Mouse (Mus musculus) monocyte, adult 5-6 weeks (primary cell): ENCODE data around the gene Tfcp2. TPM values are rescaled to one million over a fixed set of nuclear protein-coding genes. Genes with fewer than 3 reads are reported as not detected.
"Not testable (repeated sequence)": the region's sequence is repeated elsewhere in the genome, so short reads cannot be mapped to it uniquely, and the experiment has no call there.

Source experiments
- ATAC-seq: fragments of 153-309, 156-312 bp; replicated peaks from 2 replicates; pipeline ENCODE4 v1.8.0; 2017; ENCODE audit warnings: mild to moderate bottlenecking; ENCODE audit not compliant: low TSS enrichment, insufficient number of reproducible peaks, severe bottlenecking, poor library complexity, low FRiP score
- total RNA-seq: library from RNA; stranded (forward); fragments of 200-1000, 200-491, 200-594 nt; gene quantifications from 3 replicates; pipeline ENCODE4 v1.2.3, GENCODE M21; 2017

Tfcp2 gene
- total RNA-seq, 1 experiment from 2014 or later = 4.9 TPM

DNA sequence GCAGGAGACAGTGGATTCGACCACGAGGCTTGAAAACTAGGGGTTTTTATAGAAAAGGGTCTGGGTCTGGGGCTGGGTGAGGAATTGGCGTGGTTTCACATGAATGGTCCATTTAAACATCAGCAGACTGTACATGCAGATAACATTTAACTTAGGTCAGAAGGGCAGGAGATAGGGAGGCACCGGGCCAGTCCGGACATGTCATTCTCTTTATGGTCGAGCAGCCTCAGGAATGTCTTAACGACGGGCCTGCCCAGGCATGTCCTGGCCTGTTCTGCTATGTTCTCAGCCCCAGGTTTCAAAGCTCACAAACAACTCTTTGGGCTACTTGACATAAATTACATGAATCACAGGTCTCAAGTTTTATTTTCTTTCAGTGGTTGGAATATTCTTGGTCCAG, 52.3 kb downstream of the Tfcp2 start:
- not testable (repeated sequence) for ATAC-seq

DNA sequence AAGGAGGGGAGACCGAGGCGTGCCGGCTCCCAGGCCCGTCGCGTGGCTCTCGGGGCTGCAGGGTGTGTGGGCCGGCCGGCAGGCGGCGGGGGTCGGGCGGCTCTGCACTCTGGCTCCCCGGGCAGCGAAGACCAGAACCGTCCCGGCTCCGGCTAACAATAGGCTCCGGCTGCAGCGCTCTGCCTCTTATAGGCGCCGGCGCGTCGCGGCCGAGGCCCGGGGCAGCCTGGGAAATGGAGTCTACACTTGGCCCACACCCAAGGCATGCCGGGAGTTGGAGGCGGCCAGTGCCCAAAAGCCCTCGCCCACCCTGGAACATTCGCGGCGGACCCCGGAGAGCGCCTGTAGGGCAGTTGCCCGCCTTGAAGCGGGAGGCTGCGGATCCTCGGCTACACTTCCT, 56.7 kb downstream of the Tfcp2 start, which contains the start of gene Csrnp2:
Gene Csrnp2 (minus strand): TSS at position 387 of the 400 bp plus-strand sequence.
- ATAC-seq = peak; percentile 81

DNA sequence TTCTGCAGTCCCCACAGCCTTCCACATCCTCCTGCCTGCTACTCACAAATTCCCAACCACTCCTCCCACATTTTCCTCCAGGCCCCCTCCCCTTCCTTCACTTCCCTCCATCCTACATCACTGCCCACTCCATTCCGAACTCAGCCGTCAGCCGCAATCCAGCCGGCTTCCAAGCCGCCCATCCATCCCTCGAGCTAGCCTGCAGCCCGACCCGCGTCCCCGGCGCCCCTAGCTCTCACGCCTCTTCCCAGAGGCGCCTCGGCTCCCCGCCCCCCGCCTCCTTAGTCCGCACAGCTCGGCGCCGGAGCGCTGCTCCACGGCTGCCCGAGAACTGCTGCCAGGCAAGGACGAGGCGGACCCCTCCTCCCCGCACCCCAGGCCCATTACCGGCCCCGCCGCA, 57.2 kb downstream of the Tfcp2 start:
- ATAC-seq = no peak; the same call in 1 of the 2 replicates

DNA sequence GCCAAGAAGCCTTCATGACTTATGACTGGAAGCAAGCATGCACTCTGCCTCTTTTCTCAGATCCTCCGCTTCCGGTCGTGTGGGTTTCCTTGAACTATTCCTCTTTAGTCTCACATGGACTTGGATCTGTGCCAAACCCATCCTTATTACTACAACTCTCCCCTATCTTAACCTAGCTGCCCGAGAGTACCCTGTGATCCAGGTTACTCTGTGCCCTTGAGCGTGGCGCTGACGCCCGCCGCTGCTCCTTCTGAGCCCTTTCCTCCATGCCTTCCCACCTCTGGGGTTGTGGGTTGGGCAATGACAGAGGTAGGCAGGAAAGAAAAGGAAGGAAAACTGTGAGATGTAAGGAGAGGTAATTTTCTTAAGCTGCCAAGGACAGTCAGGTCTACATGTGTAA, 59.8 kb downstream of the Tfcp2 start:
- no peak for ATAC-seq

DNA sequence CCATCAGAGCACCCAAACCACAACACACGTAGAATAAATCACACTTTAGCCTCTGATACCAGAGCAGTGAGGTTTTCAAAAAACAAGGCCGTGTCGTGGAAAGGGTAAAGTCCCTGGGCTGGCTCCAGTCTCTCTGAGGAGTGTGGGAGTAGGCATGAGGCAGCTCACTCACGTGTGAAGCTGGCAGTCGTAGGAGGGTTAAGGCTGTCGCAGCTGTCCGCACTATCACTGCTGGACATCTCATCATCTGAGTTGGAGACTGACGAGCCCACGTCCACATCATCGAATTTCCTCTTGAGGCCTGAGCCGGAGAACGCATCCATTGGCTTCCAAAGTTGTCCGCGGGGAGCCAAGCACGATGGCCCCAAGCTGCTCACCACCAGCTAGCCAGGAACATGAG, 62.5 kb downstream of the Tfcp2 start:
- ATAC-seq = no peak

DNA sequence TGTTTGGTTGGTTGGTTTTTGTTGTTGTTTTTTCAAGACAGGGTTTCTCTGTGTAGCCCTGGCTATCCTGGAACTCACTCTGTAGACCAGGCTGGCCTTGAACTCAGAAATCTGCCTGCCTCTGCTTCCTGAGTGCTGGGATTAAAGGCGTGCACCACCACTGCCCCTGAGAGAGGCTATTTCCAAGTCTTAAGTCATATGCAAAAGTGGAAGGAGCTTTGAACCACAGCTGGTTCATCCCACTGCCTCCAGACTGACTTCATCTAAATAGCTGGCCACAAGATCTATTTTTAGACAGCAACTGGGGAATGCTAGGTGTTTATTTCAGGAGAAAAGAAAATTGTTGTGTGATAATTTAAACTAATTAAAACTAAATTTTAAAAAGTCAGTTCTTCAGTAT, 63.5 kb downstream of the Tfcp2 start:
- ATAC-seq = not testable (repeated sequence)

DNA sequence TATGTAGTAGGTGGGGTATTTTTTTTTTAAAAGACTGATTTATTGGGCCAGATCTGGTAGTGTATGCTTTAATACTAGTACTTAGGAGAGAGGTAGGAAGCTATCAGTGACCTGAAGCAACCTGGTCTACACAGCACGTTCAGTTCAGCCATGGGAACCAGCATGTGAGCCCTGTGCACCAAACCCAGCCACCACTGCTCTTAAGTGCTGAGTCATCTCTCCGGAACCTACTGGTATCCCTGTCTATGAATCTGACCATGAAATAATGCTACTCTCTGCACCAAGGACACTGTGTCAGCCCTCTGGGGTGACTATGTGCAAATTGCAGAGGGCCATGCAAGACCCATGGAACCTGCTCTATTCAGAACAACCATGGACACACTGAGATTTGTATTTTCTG, 64.8 kb downstream of the Tfcp2 start:
- no peak for ATAC-seq

DNA sequence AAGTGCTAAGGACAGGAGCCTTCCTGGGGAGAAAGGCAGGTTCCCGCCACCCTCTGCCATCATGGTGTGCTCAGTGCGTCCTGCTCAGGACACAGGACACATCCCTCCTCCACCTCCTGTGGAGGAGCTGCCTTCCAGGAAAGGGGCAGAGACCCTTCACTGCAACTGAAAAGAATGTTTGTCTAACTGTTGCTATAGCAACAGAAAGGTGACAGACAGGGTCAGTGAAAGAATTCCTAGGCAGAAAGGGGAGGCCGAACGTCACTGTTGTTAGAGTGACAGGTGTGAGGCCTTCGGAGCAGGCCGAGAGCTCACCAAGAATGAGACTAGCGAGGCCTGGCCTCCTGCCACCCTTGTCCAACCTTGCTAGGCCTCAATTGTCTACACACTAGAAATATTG, 65.4 kb downstream of the Tfcp2 start:
- ATAC-seq = no peak

DNA sequence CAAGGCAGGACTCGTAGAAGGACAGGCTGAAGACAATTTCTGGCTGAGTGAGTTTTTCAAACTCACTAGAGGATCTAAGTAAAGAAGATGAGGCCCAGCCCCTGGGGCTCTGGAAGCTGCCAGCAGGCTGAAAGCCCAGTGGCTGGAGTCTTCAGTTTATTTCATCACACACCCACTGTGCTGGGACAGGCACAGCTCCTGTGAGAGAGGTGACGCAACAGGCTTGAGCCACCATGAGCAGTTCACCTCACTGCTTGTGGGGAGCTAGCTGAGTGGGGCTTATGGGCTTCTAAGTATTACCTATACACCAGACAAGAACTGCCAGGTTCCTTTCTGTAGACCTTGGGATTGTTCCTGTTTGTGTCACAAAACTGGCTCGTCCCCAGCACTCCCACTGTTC, 66.2 kb downstream of the Tfcp2 start:
- ATAC-seq = no peak

DNA sequence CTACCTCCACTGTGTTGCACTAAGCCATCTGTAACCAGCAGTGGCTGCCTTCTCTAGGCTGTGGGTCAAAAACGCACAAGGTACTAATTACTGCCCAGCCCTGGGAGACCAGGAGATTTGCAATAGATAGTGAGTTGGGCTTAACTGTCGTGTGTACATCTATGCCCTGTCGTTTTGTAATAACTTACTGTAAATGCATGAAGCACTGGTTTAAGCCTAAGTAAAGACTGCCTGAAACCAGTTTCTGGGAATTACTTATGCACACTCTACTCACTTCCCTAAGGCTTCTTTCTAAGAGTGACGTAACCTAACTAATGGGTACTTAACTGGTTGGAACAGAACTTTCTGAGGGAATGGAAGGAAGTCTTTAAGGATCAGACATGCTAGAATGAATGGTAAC, 72.9 kb downstream of the Tfcp2 start:
- ATAC-seq = no peak

DNA sequence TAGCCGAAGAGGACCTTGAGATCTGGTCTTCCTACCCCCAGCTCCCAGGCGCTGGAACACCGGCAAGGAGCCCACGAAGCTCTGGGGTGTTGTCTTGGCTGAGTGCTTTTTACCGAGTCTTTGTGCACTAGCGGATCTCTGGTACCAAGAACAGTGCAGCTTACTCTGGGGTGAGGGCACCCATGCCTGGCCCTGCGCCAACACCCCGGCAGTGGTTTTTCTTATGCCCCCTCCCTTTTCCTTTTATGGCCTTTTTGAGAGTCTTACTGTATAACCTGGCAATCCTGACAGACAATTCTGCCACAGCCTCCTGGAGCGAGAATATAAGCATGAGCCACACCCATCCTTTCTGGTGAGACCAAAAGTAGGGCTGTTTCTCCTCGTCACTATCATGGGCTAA, 73.5 kb downstream of the Tfcp2 start:
- ATAC-seq = no peak

DNA sequence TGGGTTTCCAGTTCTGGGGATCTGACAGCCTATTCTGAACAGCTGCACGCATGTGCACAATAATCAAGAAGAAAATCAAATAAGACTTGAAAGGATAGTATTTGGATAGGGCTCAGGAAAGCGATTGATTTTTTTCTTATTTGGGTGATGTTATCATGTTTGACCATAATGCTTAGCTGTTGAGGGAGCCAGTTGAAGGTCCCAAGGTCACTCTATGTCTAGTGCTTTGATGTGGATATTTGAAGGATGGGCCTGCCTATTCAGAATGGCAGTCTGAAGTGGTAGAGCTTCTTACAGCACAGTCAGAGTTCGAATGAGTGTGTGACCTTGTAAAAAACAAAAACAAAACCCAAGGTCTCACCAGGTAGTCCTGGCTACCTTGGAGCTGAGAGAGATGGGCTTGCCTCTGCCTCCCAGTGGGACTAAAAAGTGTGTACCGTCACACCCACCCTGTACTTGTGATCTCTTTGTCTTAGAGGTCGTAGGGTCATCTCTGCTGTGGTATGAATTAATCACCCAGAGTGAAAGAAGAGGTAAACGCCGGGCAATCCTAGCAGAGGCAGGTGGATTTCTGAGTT, 77.8 kb downstream of the Tfcp2 start:
- no peak for ATAC-seq

DNA sequence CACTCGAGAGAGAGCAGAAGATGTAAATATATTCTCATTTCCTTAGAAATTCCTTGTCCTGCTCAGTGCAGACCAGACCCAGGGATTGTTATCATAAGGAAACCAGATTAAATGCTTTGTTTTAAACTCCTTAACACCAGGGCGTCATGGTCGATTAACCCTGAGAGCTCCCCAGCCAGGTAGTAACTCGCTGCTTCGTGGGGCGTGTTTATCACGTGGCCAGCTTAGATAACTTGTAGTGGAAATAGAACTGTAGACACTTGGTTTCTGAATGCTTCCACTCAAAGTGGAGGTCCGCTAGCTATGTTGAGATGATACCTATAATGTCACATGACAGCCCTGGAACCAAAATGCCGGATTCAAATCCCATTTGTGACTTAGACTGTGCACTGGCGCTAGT, 81.8 kb downstream of the Tfcp2 start:
- no peak for ATAC-seq

DNA sequence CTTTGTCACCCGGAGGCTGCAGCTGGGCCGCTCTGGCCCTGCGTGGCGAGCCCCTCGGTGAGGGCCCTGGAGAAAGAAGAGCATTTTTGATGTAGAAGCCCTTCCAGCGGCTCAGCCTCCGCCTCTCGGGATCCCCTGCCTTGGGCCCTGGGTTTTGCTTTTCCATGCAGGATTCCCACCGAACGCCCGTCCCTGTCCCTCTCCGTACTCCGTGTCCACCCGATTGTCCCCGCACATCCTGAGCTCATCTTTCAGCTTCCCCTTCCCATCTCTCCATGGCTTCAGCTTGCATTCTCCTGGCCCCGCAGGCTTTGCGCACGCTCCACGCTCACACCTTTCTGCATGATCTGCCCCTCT, 82.6 kb downstream of the Tfcp2 start:
- ATAC-seq = peak; percentile 33

DNA sequence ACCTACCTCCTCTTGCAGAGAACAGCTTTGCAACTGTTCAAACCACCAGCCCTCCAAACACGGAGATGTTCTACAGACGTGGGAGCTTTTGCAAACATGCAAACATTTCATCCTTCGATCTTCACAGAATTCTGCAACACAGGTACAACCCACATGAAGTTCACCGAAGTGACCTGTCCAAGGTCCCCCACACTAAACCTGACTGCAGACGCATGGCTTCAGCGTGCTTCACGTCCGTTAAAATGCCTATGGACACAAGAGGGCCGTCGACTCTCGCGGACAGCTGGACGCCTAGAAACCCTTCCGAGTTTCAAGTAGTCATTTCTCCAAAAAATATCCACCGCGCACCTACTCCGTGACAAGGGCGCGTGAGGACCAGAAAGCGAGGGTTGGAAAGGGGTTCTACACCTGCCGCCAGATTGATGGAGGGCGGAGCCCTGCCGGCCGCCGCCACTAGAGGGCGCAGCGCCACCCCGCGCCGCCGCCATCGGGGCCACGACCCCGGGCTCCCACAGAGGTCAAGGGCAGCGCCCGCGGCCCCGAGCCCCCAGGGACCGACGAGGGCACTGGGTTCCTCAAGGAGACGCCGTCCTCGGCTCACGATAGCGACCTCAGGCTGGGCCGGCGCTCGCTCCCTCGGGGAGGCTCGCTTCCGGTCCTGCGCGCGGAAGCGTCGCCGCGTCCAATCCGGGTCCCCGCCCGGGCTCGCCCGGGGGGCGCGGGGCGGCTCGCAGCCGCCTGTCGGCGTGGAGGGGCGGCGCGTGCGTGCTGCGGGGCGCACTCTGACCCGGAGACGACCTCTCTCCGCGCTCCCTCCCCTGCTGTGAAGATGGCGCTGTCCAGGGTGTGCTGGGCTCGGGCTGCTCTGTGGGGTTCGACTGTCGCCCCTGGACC, 83.3 kb downstream of the Tfcp2 start, which contains the start of gene Letmd1:
Gene Letmd1 (plus strand): TSS at position 729 of the 894 bp plus-strand sequence.
- peak; percentile 52 for ATAC-seq

DNA sequence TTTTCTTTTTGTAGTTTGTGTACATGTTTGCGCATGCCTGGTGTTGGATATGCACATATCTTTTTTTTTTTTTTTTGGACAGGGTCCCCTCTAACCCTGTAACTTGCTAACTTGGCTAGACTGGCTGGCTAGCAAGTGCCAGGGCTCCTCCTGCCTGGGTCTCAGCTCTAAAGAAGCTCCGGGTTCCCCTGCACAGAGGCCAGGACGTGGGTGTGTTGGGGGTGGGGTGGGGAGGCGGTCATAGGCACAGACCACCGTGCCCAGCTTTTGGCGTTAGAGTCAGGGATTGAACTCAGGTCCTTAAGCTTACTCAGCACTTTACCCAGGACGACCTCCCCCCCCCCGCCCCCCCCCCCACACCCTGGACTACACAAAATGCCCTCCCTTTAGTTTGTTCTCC, 84.1 kb downstream of the Tfcp2 start:
- no peak for ATAC-seq

DNA sequence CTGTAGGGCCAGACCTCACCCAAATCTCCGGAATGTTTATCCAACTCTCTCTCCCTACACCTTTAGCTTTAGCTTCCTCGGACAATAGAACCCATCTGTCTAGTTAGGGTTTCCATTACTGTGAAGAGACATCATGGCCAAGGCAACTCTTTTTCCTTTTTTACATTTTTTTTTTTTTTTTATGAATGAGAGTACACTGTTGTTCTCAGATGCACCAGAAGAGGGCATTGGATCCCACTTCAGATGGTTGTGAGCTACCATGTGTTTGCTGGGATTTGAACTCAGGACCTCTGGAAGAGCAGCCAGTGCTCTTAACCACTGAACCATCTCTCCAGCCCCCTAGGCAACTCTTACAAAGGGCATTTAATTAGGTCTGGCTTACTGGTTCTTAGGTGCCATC, 86.4 kb downstream of the Tfcp2 start:
- ATAC-seq = no peak

DNA sequence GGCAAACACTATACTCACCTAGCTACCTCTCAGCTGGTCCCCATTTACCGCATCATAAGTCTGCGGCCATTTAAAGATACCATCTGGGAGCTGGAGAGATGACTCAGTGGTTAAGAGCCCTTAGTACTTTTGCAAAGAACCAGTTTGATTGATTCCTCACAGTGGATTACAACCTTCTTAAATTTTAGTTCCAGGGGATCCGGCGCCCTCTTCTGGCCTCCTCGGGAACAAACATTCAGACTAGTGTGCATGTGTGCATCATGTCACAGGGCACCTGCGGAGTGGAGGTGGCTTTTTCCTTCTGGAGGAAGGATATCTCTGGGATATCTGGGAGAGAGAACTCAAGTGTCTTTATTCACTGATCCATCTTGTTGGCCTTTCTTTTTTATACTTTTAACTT, 88.1 kb downstream of the Tfcp2 start:
- ATAC-seq = 0 out of 2 replicates have a peak, but pooled peaks have one; percentile 29

DNA sequence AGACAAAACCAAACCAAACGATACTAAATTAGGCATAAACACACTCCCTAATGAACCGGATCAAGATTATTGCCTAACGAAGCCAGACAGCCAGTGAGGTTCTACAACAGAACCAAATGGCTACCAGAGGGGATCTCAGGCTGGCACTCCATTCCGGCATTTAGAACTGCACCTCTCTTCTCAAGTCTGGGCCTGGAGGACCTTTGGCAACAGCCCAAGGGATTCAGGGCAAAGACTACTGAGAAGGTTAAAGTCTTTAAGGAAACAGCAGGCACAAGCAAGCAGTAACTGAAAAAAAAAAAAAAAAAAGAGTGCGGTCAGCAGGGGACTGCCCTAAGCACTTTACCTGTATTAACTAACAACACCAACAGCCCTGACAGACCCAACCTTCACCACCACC, 89.7 kb downstream of the Tfcp2 start:
- ATAC-seq = no peak

DNA sequence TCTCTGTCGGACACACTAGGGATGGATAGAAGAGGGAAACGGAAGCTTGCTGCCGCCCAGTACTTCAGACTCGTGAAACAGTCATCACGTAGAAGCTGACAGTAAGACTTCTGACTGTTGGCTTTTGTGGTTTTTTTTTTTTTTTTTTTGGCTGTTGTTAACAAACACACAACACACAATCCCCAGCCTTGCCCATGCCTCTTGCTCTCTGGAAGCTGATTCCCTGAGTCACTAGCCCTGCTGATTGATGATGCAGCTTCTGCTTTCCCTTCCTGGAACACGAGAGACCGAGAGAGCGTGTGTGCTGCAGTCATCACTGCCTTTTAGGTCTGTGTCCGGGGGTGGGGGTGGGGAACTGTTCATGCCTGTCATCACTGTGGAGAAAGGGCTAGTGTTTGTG, 90.2 kb downstream of the Tfcp2 start:
- peak; percentile 52; the same call in 1 of the 2 replicates for ATAC-seq
